Mouse (Mus musculus): ENCODE measurements around the gene Ubxn7. TPM values are rescaled to one million over a fixed set of nuclear protein-coding genes. Genes with fewer than 3 reads are reported as not detected.

The Ubxn7 gene
- polyA plus RNA-seq, 1 experiment from 2014 or later: 8.0 TPM

DNA sequence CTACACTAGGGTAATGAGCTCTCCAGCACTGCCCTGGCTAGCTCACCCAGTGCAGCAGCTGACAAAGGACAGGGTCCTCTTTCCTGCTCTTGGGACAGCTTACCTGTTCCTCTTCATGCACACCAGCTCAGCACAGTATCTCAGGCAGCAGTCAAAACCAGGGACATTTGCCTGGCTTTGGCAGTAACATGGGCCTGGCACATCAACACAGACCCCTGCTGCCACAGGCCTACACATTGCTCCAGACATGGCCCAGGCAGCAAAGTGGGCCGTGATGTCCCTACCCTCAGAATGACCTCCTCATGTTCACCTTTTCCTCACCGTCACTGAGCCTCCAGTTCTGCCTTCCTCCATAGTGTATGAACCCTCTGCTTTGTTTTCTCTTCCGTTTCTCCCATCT is 18.7 kb downstream of the Ubxn7 start:
- 84% methylated on average over 3 of the region's 3 CpGs for WGBS
- no peak for ATAC-seq (ENCODE audit: low FRiP score, low TSS enrichment)

DNA sequence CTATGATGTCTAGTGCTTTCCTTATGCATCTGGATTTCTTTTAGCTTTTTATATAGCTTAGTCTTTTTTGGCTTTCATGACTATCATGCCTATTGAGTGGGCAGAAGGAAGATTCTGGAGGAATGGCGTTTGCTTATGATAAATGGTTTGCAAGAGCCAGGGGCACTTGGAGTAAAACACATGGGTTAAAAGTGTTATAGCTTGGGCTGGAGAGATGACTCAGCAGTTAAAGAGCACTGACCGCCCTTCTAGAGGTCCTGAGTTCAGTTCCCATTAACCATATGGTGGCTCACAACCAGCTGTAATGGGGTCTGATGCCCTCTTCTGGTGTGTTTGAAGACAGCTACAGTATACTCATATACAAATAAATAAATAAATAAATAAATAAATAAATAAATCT is 31.5 kb downstream of the Ubxn7 start:
- Histone ChIP-seq H3K4me1 (replicated peaks; ENCODE audit: control insufficient read depth, insufficient read depth) (no peaks in the 10 kb centered on the region), H3K36me3 (ENCODE audit: control insufficient read depth, insufficient read depth, low read length) (no peaks in the 10 kb centered on the region), H3K9me3 (ENCODE audit: control insufficient read depth, low read length) (no peaks in the 10 kb centered on the region), H3K27me3 (ENCODE audit: control insufficient read depth, insufficient read depth, low read length) (no peaks in the 10 kb centered on the region), H3K4me2 (replicated peaks; ENCODE audit: low read depth) (no peak overlapping the region), H3K9ac (ENCODE audit: low read length) (no peak overlapping the region), H3K27ac (replicated peaks) (no peak overlapping the region), H3K4me3 (ENCODE audit: low read depth, low read length) (no peak overlapping the region)
- DNase-seq (ENCODE audit: low spot score): no peak
- no peak for ATAC-seq (ENCODE audit: low FRiP score, low TSS enrichment)
- no peak for TF ChIP-seq EP300 (optimal IDR thresholded peaks at IDR 0.05)
- no peak for TF ChIP-seq CTCF (IDR thresholded peaks at IDR 0.05; ENCODE audit: low read depth)
- WGBS: 80% methylated on average over 2 of the region's 2 CpGs

More for the DNA sequence above, 18.7 kb downstream of the Ubxn7 start:
- H3K27me3 ChIP-seq (ENCODE audit: control insufficient read depth, insufficient read depth, low read length): no peaks in the 10 kb centered on the region
- no peak for TF ChIP-seq EP300 (optimal IDR thresholded peaks at IDR 0.05)
- TF ChIP-seq CTCF (IDR thresholded peaks at IDR 0.05; ENCODE audit: low read depth): no peak
- H3K27ac ChIP-seq (replicated peaks): no peak overlapping the region
- no peak overlapping the region for H3K4me3 ChIP-seq (ENCODE audit: low read depth, low read length)
- H3K4me1 ChIP-seq (replicated peaks; ENCODE audit: control insufficient read depth, insufficient read depth): no peaks in the 10 kb centered on the region
- H3K4me2 ChIP-seq (replicated peaks; ENCODE audit: low read depth): no peak overlapping the region
- no peak for DNase-seq (ENCODE audit: low spot score)
- H3K9ac ChIP-seq (ENCODE audit: low read length): no peak overlapping the region
- H3K36me3 ChIP-seq (ENCODE audit: control insufficient read depth, insufficient read depth, low read length): peaks cover 2% of the 10 kb centered on the region; the same call in 1 of the 2 replicates
- no peaks in the 10 kb centered on the region for H3K9me3 ChIP-seq (ENCODE audit: control insufficient read depth, low read length)

DNA sequence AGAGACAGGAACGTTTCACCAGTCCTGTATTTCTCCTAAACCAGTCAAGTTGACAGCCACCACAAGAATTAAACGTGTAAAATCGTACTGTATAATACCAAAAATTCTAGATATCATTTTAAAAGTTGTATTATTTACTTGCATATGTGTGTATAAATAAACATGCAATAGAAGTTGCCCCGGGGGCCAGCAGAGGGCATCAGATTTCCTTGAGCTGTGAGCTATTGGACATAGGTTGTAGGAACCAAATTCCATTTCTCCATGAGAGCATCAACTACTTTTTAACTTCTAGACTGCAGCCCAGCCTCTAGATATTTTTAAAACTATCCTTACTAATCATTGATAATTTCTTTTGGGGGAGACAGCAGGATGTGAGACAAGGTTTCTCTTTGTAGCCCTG is 39.3 kb downstream of the Ubxn7 start:
- WGBS: 87% methylated on average over 4 of the region's 4 CpGs
- no peaks in the 10 kb centered on the region for H3K9me3 ChIP-seq (ENCODE audit: control insufficient read depth, low read length)
- H3K4me2 ChIP-seq (replicated peaks; ENCODE audit: low read depth): no peak overlapping the region
- TF ChIP-seq CTCF (IDR thresholded peaks at IDR 0.05; ENCODE audit: low read depth) (peak; percentile 61), EP300 (optimal IDR thresholded peaks at IDR 0.05) (no peak)
- no peak overlapping the region for H3K27ac ChIP-seq (replicated peaks)
- no peaks in the 10 kb centered on the region for H3K4me1 ChIP-seq (replicated peaks; ENCODE audit: control insufficient read depth, insufficient read depth)
- peaks cover 13% of the 10 kb centered on the region for H3K36me3 ChIP-seq (ENCODE audit: control insufficient read depth, insufficient read depth, low read length)
- H3K4me3 ChIP-seq (ENCODE audit: low read depth, low read length): no peak overlapping the region
- ATAC-seq (ENCODE audit: low FRiP score, low TSS enrichment) (no peak), DNase-seq (ENCODE audit: low spot score) (peak; percentile 39)
- no peak overlapping the region for H3K9ac ChIP-seq (ENCODE audit: low read length)
- no peaks in the 10 kb centered on the region for H3K27me3 ChIP-seq (ENCODE audit: control insufficient read depth, insufficient read depth, low read length)

DNA sequence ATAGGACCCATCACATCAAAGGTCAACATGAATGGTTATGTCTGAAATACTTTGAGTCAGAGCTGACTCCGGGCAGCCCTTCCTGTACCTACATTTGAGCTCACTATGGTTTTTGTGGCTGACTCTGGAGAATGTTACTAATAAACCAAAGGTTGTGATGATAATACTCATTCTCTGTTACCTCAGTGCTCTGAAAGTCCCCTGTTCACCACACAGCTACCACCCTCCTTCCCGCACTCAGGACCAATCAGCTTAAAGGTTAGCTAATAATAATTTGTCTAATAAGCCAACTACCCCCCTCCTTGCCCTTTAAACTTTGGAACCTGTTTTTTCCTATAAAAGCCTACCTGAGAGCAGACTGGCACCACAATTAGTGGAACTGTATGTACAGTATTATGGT is 47.5 kb downstream of the Ubxn7 start:
- DNase-seq (ENCODE audit: low spot score): no peak
- Histone ChIP-seq H3K4me2 (replicated peaks; ENCODE audit: low read depth) (no peak overlapping the region), H3K9me3 (ENCODE audit: control insufficient read depth, low read length) (no peaks in the 10 kb centered on the region), H3K27ac (replicated peaks) (no peak overlapping the region), H3K4me3 (ENCODE audit: low read depth, low read length) (no peak overlapping the region), H3K27me3 (ENCODE audit: control insufficient read depth, insufficient read depth, low read length) (no peaks in the 10 kb centered on the region), H3K9ac (ENCODE audit: low read length) (no peak overlapping the region), H3K36me3 (ENCODE audit: control insufficient read depth, insufficient read depth, low read length) (peaks cover 25% of the 10 kb centered on the region), H3K4me1 (replicated peaks; ENCODE audit: control insufficient read depth, insufficient read depth) (no peaks in the 10 kb centered on the region)
- TF ChIP-seq CTCF (IDR thresholded peaks at IDR 0.05; ENCODE audit: low read depth) (no peak), EP300 (optimal IDR thresholded peaks at IDR 0.05) (no peak)
- no peak for ATAC-seq (ENCODE audit: low FRiP score, low TSS enrichment)
- WGBS: 97% methylated on average over 2 of the region's 2 CpGs

DNA sequence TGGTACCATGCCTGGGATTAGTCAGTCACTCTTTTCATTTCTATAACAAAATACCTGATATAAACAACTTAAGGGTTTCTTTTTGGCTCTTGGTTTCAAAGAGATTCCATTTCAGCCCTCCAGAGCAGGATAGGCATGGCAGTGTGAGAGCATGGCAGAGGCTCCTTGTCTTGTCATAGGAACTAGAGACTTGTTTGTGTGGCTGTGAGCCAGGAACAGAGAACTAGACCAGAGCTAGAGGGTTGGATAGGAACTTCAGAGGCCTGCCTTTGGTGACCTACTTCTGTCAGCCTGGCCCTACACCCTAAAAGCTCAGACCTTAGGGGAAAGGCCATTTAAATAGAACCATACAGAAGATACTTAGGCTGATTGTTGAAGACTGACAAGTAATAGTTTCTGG is 50.8 kb downstream of the Ubxn7 start:
- Histone ChIP-seq H3K9me3 (ENCODE audit: control insufficient read depth, low read length) (no peaks in the 10 kb centered on the region), H3K27me3 (ENCODE audit: control insufficient read depth, insufficient read depth, low read length) (no peaks in the 10 kb centered on the region), H3K9ac (ENCODE audit: low read length) (no peak overlapping the region), H3K4me2 (replicated peaks; ENCODE audit: low read depth) (no peak overlapping the region), H3K4me3 (ENCODE audit: low read depth, low read length) (no peak overlapping the region), H3K27ac (replicated peaks) (no peak overlapping the region), H3K4me1 (replicated peaks; ENCODE audit: control insufficient read depth, insufficient read depth) (no peaks in the 10 kb centered on the region), H3K36me3 (ENCODE audit: control insufficient read depth, insufficient read depth, low read length) (peaks cover 18% of the 10 kb centered on the region)
- ATAC-seq (ENCODE audit: low FRiP score, low TSS enrichment) (no peak), DNase-seq (ENCODE audit: low spot score) (no peak)
- no peak for TF ChIP-seq CTCF (IDR thresholded peaks at IDR 0.05; ENCODE audit: low read depth)
- TF ChIP-seq EP300 (optimal IDR thresholded peaks at IDR 0.05): no peak

- DNase-seq (ENCODE audit: low spot score): no peak
- peaks cover 13% of the 10 kb centered on the region for H3K36me3 ChIP-seq (ENCODE audit: control insufficient read depth, insufficient read depth, low read length)
- 66% methylated on average over 2 of the region's 2 CpGs for WGBS
These were observed 52.8 kb downstream of the Ubxn7 start for GRCm38 (mm10) chr16:32384885-32385284.

More at GRCm38 (mm10) chr16:32384885-32385284, 52.8 kb downstream of the Ubxn7 start:
- no peak overlapping the region for H3K27ac ChIP-seq (replicated peaks)
- TF ChIP-seq CTCF (IDR thresholded peaks at IDR 0.05; ENCODE audit: low read depth) (no peak), EP300 (optimal IDR thresholded peaks at IDR 0.05) (no peak)
- no peak overlapping the region for H3K4me2 ChIP-seq (replicated peaks; ENCODE audit: low read depth)
- H3K4me3 ChIP-seq (ENCODE audit: low read depth, low read length): no peak overlapping the region
- ATAC-seq (ENCODE audit: low FRiP score, low TSS enrichment): no peak
- no peaks in the 10 kb centered on the region for H3K9me3 ChIP-seq (ENCODE audit: control insufficient read depth, low read length)
- H3K9ac ChIP-seq (ENCODE audit: low read length): no peak overlapping the region
- H3K27me3 ChIP-seq (ENCODE audit: control insufficient read depth, insufficient read depth, low read length): no peaks in the 10 kb centered on the region
- H3K4me1 ChIP-seq (replicated peaks; ENCODE audit: control insufficient read depth, insufficient read depth): no peaks in the 10 kb centered on the region

Measured in stomach, postnatal 0 days (tissue).